Mouse (Mus musculus) T-helper 2 cell (primary cell): ENCODE results near the gene Cpa1.

Experiments
- in situ Hi-C: fragments of 300-600 bp; cut with MboI, MseI; formaldehyde crosslinking; loops from one replicate; pipeline ENCODE4 v1.15.1; 2025; ENCODE audit warnings: high pct_unique_total_duplicates

Gene Cpa1

DNA sequence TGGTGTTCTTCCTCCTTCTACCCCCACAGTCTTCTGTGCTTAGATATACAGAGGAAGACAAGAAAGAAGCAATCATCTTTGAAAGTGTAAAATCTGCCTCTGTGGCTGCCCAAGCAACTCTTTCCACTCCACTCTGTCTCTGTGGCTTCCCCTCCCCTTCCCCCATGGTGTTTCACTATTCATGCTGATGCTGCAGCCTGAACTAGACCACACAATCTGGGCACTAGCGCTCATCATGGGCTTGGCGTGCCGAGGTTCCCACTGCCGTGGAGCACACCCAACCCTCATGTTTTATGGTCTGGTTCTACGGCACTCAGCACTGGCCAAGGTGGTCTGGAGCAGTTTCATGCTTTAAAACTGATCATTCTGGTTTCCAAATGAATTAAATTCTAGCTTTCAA lies 32.7 kb downstream of the Cpa1 start:
- in situ Hi-C loops = no loop called here

DNA sequence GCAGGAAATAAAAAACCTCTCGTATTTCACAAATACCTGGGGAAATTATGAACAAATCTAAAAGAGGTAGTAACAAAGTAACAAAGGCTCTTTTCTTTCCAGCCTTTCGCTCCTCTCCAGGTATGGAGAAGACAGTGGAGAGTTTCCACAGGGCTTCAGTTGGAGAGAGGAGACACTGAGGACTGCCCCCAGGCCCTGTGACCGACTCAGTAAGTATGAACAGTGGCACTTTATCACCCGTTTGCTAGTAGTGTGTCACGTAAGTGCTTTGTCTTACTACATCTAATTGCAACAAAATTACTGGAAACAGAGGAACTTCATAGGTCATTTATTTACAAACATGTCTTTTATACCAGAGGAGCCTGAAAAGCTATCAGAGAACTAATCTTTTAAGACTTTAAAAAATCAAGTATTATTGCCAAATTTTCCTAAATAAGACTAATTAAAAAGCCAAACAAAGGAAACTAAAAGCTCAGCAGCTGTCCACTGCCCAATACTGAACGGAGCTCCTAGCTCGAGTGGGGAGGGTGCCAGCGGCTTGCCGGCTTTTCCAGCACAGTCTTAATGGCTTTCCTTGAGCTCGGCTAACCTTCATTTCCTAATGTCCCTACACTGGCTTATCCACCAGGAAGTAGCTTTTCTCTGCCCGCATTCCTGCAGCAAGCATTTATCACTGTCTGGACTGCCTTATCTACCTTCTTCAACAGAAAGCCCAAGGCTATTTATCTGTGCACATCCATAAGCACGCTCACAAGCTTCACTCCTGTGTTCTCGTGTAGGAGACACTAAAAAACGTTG lies 34.9 kb downstream of the Cpa1 start:
- in situ Hi-C loops = no loop called here

DNA sequence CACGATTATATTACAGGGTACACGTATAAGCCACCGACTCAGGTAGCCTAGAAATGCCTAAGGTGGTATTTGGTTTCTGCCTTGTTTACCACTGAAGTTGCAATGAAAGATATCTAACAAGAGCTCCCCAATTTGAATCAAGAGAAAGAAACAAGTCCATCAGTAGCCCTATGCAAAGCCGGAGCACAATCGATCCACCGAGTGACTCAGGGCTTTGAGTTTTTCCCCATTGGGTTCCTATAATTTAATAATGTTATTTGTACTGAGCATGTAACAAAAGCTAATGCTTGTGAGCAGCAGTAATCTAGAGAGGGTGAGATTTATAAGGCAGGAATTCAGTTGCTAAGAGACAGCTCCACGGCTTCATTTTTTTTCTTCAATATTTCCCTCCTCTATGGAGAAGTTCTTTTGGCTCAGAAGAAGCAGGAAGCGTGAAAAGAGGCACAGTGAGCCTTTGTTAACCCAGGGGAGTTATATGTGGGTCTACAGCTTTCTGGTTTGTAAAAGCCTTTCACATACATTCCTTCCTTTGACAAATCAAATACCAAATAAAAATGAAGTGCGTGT lies 35.8 kb downstream of the Cpa1 start:
- in situ Hi-C loops = no loop called here

DNA sequence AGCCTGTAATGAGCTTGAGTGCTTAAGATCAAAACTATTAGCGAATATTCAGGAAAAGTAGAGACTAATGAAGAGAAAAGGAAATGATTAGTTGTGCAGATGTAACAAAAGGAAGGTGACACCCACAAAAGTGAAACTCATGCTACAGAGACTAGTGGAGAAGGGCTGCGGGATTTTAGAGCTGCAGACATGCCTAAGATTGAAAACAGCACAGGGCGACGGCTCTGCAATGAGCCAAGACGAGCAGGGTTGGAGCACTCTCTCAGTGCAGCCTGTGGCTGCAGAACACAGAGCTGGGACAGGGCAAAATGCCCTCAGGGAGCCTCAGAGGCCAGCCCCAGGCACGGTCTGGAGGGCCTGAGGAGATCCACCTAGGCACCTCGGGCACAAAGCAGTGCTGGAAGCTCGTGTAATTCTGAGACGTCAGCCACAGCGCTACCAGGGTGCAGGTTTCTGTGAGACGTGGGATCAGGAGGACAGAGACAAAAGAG lies 36.3 kb downstream of the Cpa1 start:
- in situ Hi-C loops = no loop called here

GRCm38 (mm10) chr6:30676506-30676905 lies 37.5 kb downstream of the Cpa1 start:
- in situ Hi-C loops = no loop called here

- in situ Hi-C loops = no loop called here
Measured at GRCm38 (mm10) chr6:30677591-30677990, 38.6 kb downstream of the Cpa1 start.

- in situ Hi-C loops = no loop called here
Measured at GRCm38 (mm10) chr6:30678482-30678881, 39.5 kb downstream of the Cpa1 start.

GRCm38 (mm10) chr6:30679567-30679966 lies 40.5 kb downstream of the Cpa1 start:
- in situ Hi-C loops = no loop called here

DNA sequence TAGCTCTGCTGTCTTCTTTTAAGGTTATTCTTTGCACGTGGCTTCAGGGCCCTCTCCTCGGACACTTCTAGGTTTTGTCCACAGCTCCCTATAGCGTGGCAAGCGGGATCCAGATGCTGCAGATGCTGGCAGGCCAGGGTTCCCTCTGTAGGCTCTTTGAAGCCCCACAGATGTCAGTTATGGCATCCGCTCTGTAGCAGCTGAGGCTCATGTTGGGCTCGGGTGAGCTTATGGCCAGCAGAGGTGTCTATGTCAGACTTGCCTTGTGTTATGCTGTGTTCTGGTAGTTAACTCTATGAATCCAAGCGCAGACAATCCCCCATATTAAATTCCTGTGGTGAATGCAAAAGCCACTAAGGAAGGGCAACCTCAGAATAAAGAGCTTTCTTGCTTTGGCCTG lies 41.4 kb downstream of the Cpa1 start:
- in situ Hi-C loops = no loop called here

DNA sequence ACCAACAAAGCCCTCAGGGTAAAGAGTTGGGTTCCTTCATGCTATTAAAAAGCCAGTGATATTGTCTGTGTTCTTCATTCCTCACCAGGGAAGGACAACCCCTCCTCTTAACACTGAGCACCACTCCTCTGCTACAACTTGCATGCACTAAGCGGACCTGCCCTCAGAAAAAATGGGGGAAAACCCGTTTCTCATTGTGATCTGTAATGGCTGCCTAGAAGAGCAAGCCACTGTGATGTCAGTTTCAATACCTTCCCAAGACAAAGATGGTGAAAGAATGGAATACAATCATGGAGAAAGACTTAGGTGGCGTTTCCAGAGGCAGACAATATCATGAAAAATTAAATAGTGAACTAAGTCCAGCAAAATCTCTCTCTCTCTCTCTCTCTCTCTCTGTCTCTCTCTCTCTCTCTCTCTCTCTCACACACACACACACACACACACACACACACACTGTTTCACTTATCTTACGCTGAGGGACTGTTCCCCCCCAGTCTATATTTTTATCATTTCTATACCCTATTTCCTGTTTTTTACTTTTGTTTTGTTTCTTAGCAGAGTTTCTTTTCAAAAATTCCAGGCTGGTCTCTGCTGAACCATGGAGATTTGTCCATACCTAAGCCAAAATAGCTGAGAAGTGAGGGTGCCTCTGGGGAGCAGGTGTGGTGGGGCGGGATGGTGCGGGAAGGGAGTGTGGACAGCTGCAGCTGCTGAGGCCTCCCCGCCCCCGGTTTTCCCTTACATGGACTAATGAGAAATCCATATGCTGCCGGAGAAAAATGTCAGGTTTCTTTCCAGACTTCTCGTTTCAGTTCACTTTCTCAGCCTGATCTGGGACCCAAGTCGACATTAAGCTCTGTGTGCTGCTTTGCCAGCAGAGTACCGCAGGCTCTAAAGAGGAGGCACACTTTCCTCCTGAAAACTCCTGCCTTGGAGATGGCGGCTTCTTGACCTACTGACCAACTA lies 43.2 kb downstream of the Cpa1 start:
- in situ Hi-C loops = no loop called here

DNA sequence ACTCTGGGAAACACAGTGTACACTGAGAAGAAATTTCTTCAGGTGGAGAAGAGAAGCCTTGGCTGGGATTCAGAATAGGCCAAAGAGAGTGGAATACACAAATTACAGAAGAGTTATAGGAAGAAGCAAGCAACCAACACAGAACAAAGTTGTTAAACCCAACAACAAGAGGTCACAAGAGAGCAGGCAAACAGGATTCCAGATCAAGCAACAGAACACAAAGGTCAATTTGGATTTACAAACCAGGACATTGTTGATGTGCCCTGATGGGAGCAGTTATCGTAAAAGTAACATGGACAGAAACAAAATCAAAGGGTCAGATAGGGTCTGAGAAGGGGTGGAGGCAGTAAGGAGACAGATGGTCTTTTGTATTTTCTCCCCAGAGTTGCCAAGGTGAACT lies 45.6 kb downstream of the Cpa1 start:
- in situ Hi-C loops = no loop called here

GRCm38 (mm10) chr6:30687198-30687597 lies 48.2 kb downstream of the Cpa1 start:
- in situ Hi-C loops = no loop called here

DNA sequence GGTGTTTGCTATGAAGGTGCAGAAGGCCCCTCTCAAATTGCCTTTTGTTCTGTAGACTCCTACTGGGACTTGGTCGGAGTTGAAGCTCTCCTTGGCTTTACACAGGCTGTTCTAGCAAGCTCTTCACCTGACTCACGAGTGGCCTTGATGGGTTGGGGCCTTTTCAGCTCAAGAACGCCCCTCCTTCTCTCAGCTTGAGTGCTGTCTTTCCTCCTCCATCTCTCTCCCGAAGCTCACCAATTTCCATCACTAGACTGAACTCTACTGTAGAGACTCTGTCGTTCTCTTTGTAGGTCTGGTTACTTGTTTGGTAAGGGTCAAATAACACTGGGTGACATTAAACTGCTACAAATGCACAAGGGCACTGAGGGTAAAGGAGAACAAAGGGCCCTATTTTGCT lies 53.8 kb downstream of the Cpa1 start:
- in situ Hi-C loops = no loop called here

DNA sequence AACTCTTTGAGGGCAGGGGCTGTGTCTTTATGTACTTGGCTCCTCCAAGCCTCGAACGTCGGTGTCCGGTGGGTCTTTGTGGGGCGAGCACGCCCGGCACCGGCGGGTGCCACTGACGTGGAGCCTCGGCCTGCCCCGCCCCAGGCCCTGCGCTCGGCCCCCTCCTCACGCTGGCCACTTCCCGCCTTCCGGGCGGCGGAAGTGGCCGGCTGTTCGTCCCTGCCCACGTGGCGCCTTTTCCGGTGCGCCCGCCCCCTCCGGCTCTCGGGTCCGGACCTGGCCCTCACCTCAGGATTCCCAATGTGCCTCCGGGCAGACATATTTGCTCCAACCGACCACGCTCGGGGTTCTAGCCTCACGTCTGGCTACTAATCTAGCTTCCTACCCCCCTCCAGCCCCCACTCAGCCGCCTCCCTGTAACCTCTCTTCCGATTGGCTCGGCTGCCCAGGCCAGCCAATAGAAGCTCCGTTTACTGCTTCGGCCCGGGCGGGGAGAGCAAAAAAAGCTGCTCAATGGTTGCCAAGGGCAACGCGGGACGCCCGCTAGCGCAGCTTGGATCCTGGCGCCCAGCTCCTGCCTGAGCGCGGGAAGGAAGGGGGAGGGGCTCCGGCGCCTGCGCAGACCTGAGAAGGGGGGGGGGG lies 54.5 kb downstream of the Cpa1 start, which contains the start of gene Cep41:
Gene Cep41, minus strand, starts transcription at position 400 of the 642 bp plus-strand sequence.
- in situ Hi-C loops = no loop called here

GRCm38 (mm10) chr6:30694209-30694608 lies 55.2 kb downstream of the Cpa1 start:
- in situ Hi-C loops = no loop called here
